Mouse (Mus musculus): Measurements from ENCODE around the gene Rnf8. TPM values are rescaled to one million over a fixed set of nuclear protein-coding genes. Genes with fewer than 3 reads are reported as not detected.
A peak's percentile ranks its signal among the peaks of the same experiment; 100 is the strongest.

Gene Rnf8
- polyA plus RNA-seq, 1 experiment from 2014 or later = 44.6 TPM

- Histone ChIP-seq H3K4me2 (peak overlapping the region; percentile 90), H3K9me3 (replicated peaks) (no peaks in the 10 kb centered on the region), H3K27me3 (no peaks in the 10 kb centered on the region), H3K4me1 (replicated peaks) (peaks cover 6% of the 10 kb centered on the region; the same call in 1 of the 2 replicates), H3K4me3 (peak overlapping the region; percentile 100), H3K27ac (peak overlapping the region; percentile 96), H3K9ac (peak overlapping the region; percentile 98), H3K36me3 (peaks cover 16% of the 10 kb centered on the region; the same call in 1 of the 2 replicates)
- no peak; the same call in none of the 2 replicates for ATAC-seq (replicated peaks; ENCODE audit: insufficient number of reproducible peaks, insufficient read depth, low FRiP score, low read depth)
- WGBS = under 1% methylated on average over 41 of the region's 41 CpGs
Measured at GRCm38 (mm10) chr17:29660762-29661391, 46.3 kb downstream of the Rnf8 start.

DNA sequence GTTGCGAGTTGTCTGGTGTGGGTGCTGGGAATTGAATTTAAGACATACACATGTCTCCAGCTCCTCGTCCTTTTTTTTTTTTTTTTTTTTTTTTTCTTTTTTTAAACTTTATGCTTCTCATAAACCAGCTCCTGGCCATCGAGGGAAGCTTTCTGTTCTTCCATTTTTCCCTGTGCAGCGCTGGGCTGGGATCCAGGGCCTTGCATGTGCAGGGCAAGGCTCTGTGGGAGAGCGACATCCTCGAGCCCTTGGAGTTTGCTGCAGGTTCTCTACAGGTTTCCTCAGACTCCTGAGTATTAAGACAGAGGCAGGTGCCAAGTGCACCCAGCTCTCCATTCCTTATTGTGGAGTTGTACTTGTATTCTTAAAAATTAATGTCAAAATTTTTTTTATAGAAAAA is 47.6 kb downstream of the Rnf8 start:
- 89% methylated on average over 6 of the region's 6 CpGs for WGBS
- Histone ChIP-seq H3K27me3 (no peaks in the 10 kb centered on the region), H3K4me2 (no peak overlapping the region), H3K36me3 (peaks cover 19% of the 10 kb centered on the region; the same call in 1 of the 2 replicates), H3K4me1 (replicated peaks) (peaks cover 6% of the 10 kb centered on the region; the same call in 1 of the 2 replicates), H3K27ac (no peak overlapping the region), H3K4me3 (no peak overlapping the region), H3K9me3 (replicated peaks) (no peaks in the 10 kb centered on the region), H3K9ac (no peak overlapping the region)
- no peak for ATAC-seq (replicated peaks; ENCODE audit: insufficient number of reproducible peaks, insufficient read depth, low FRiP score, low read depth)

DNA sequence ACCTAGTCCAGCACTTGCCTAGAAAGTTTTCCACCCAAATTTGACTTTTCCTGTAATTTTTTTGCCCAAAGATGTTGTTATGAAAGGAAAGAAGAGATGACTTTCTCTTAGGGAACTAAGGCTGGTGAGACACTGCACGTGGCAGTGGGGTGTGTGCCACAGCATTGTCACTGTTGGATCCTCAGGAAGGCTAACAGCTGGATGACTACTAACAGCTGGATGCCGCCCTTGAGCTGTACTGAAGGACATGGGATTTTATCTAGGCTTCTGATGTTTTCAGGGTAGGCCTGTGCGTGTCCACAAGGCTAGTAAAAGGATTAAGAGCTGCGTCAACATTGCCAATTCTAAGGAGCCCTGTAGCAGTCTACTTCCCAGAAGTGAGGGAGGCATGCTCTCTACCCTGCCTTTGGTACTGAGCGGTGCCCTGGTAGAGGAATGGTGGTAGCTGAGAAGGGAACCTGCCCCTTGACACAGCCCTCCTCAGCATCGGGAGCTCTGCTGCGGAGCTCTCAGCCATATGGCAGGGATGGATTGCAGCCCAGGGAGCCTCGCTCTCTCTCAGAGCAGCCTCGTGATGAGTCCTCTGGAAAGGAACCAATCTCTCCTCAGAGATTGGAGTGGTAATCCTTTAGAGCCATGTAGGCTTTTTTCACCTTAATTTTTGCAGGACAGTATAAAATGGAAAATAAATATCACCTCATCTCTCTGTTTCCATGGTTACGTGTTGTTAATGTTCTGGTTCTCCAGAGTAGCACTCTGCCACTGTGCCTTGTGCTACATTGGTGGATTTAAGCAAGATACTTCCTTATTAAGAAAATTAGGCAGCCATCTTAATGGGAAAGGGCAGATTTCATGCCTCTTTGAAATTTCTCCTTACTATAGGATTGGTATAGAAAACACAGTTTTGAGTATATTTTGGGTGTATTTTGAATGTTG is 53.7 kb downstream of the Rnf8 start:
- H3K36me3 ChIP-seq = peaks cover 32% of the 10 kb centered on the region
- no peak for ATAC-seq (replicated peaks; ENCODE audit: insufficient number of reproducible peaks, insufficient read depth, low FRiP score, low read depth)
- no peaks in the 10 kb centered on the region; the same call in 1 of the 2 replicates for H3K4me1 ChIP-seq (replicated peaks)
- 76% methylated on average over 10 of the region's 10 CpGs for WGBS
- H3K9me3 ChIP-seq (replicated peaks) = no peaks in the 10 kb centered on the region
- H3K27me3 ChIP-seq = no peaks in the 10 kb centered on the region
- no peak overlapping the region for H3K9ac ChIP-seq
- H3K4me3 ChIP-seq = no peak overlapping the region
- H3K27ac ChIP-seq = no peak overlapping the region
- H3K4me2 ChIP-seq = no peak overlapping the region

- WGBS = 88% methylated on average over 4 of the region's 4 CpGs
- Histone ChIP-seq H3K4me1 (replicated peaks) (no peaks in the 10 kb centered on the region; the same call in 1 of the 2 replicates), H3K9ac (no peak overlapping the region), H3K27ac (no peak overlapping the region), H3K4me2 (no peak overlapping the region), H3K27me3 (no peaks in the 10 kb centered on the region), H3K9me3 (replicated peaks) (no peaks in the 10 kb centered on the region), H3K4me3 (no peak overlapping the region), H3K36me3 (peaks cover 34% of the 10 kb centered on the region)
- no peak for ATAC-seq (replicated peaks; ENCODE audit: insufficient number of reproducible peaks, insufficient read depth, low FRiP score, low read depth)
Measured at GRCm38 (mm10) chr17:29669030-29669429, 54.4 kb downstream of the Rnf8 start.

GRCm38 (mm10) chr17:29669936-29670335 is 55.3 kb downstream of the Rnf8 start:
- H3K36me3 ChIP-seq = peaks cover 35% of the 10 kb centered on the region
- no peak overlapping the region for H3K27ac ChIP-seq
- H3K4me3 ChIP-seq = no peak overlapping the region
- H3K9ac ChIP-seq = no peak overlapping the region
- no peaks in the 10 kb centered on the region for H3K27me3 ChIP-seq
- H3K9me3 ChIP-seq (replicated peaks) = no peaks in the 10 kb centered on the region
- H3K4me2 ChIP-seq = no peak overlapping the region
- ATAC-seq (replicated peaks; ENCODE audit: insufficient number of reproducible peaks, insufficient read depth, low FRiP score, low read depth) = no peak
- no peaks in the 10 kb centered on the region; the same call in 1 of the 2 replicates for H3K4me1 ChIP-seq (replicated peaks)

DNA sequence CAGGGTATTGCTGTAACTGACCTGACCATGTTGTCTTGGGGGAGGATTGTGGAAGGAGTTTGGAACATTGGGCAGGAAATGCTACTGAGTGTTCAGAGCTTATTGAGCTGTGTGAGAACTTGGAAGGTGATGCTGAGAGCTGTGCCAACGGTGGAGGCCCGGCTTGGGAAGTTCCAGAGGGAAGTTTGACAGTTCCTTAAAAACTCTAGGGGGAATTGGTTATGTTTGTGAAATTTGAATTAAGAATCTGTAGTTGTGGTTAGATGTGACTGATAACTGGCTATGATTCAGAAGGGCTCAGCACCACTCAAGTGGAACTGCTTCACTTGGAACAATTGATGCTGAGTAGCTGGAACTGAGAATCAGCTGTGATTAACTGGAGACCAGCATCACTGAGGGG is 56.4 kb downstream of the Rnf8 start:
- Histone ChIP-seq H3K27ac (no peak overlapping the region), H3K36me3 (peaks cover 46% of the 10 kb centered on the region), H3K9ac (no peak overlapping the region), H3K4me1 (replicated peaks) (no peaks in the 10 kb centered on the region; the same call in 1 of the 2 replicates), H3K9me3 (replicated peaks) (no peaks in the 10 kb centered on the region), H3K4me3 (no peak overlapping the region), H3K27me3 (no peaks in the 10 kb centered on the region), H3K4me2 (no peak overlapping the region)
- no peak for ATAC-seq (replicated peaks; ENCODE audit: insufficient number of reproducible peaks, insufficient read depth, low FRiP score, low read depth)
- WGBS = 82% methylated on average over 2 of the region's 2 CpGs

- no peak for ATAC-seq (replicated peaks; ENCODE audit: insufficient number of reproducible peaks, insufficient read depth, low FRiP score, low read depth)
- H3K9me3 ChIP-seq (replicated peaks) = no peaks in the 10 kb centered on the region
- no peaks in the 10 kb centered on the region; the same call in 1 of the 2 replicates for H3K4me1 ChIP-seq (replicated peaks)
Measured at GRCm38 (mm10) chr17:29673325-29673724, 58.7 kb downstream of the Rnf8 start.

GRCm38 (mm10) chr17:29678526-29678925 is 63.9 kb downstream of the Rnf8 start:
- Histone ChIP-seq H3K9ac (no peak overlapping the region), H3K4me3 (no peak overlapping the region), H3K27ac (no peak overlapping the region), H3K36me3 (peaks cover 89% of the 10 kb centered on the region), H3K9me3 (replicated peaks) (no peaks in the 10 kb centered on the region), H3K4me2 (no peak overlapping the region), H3K27me3 (no peaks in the 10 kb centered on the region), H3K4me1 (replicated peaks) (no peaks in the 10 kb centered on the region; the same call in 1 of the 2 replicates)
- 81% methylated on average over 8 of the region's 8 CpGs for WGBS
- no peak for ATAC-seq (replicated peaks; ENCODE audit: insufficient number of reproducible peaks, insufficient read depth, low FRiP score, low read depth)

More at GRCm38 (mm10) chr17:29673325-29673724, 58.7 kb downstream of the Rnf8 start:
- Histone ChIP-seq H3K36me3 (peaks cover 62% of the 10 kb centered on the region), H3K4me3 (no peak overlapping the region), H3K9ac (no peak overlapping the region), H3K27ac (no peak overlapping the region), H3K27me3 (no peaks in the 10 kb centered on the region), H3K4me2 (no peak overlapping the region)
- 89% methylated on average over 4 of the region's 4 CpGs for WGBS

DNA sequence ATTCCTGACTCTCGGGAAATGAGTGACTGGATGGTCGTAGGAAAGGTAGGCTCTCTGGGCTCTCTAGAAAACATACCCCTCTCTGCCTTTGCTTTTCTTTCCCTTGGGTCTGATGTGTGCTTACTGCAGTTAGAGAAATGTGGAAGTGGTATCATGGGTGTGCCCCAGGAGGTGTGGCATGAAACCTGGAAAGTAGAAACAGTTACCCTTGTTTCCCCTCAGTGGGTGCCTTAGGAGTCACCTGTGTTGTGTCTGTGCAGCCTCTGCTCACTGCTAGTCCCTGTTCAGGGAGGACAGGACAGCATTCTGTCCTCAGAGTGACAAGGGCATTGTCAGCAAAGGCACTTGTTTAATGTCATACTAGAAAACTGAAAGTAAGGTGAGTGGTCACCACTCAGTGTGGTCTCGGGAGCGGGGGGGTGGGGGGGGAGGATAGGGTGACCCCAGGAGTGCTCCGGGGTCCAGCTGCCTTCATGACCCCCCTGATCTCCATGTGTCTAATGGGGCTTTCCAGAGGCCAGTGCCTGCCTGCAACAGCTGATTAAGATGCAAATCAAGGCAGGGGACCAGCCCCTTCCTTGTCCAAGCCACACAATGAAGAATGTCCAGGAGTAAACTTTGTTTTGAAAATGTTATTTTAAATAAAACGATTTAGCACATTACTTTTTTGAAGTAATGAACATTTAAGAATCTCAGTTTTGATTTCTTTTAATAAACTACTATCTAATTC is 64.6 kb downstream of the Rnf8 start:
- H3K9ac ChIP-seq = no peak overlapping the region
- H3K4me3 ChIP-seq = no peak overlapping the region
- H3K4me1 ChIP-seq (replicated peaks) = no peaks in the 10 kb centered on the region; the same call in 1 of the 2 replicates
- no peak overlapping the region for H3K4me2 ChIP-seq
- H3K9me3 ChIP-seq (replicated peaks) = no peaks in the 10 kb centered on the region
- H3K27ac ChIP-seq = no peak overlapping the region
- H3K36me3 ChIP-seq = peaks cover 85% of the 10 kb centered on the region
- ATAC-seq (replicated peaks; ENCODE audit: insufficient number of reproducible peaks, insufficient read depth, low FRiP score, low read depth) = no peak
- WGBS = 82% methylated on average over 6 of the region's 6 CpGs
- no peaks in the 10 kb centered on the region for H3K27me3 ChIP-seq

GRCm38 (mm10) chr17:29680174-29680573 is 65.6 kb downstream of the Rnf8 start:
- H3K27me3 ChIP-seq = no peaks in the 10 kb centered on the region
- WGBS = 66% methylated on average over 2 of the region's 2 CpGs
- H3K9me3 ChIP-seq (replicated peaks) = no peaks in the 10 kb centered on the region
- H3K4me3 ChIP-seq = no peak overlapping the region
- no peak overlapping the region for H3K9ac ChIP-seq
- no peaks in the 10 kb centered on the region; the same call in 1 of the 2 replicates for H3K4me1 ChIP-seq (replicated peaks)
- no peak for ATAC-seq (replicated peaks; ENCODE audit: insufficient number of reproducible peaks, insufficient read depth, low FRiP score, low read depth)
- no peak overlapping the region for H3K27ac ChIP-seq
- H3K4me2 ChIP-seq = no peak overlapping the region
- peaks cover 75% of the 10 kb centered on the region for H3K36me3 ChIP-seq

DNA sequence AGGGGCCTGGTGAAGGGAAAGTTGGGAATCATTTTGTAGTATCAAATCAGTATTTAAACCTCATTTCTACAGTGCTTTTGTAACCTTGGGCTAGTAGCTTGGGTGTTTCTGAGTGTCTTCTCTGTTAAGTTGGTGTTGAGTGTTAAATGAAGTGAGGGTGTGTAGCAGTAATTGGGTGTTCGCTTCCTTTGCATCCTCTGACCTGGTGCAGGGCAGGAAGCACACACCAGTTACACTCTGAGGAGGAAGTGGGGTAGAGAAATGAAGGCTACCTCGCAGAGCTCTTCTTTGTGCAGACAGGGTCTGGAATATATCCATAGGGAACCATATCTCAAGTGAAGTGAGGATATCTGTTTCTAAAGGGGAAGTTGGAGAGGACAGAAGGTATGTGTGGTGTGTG is 66.3 kb downstream of the Rnf8 start:
- H3K4me2 ChIP-seq = no peak overlapping the region
- no peak for ATAC-seq (replicated peaks; ENCODE audit: insufficient number of reproducible peaks, insufficient read depth, low FRiP score, low read depth)
- no peaks in the 10 kb centered on the region; the same call in 1 of the 2 replicates for H3K4me1 ChIP-seq (replicated peaks)
- H3K27ac ChIP-seq = no peak overlapping the region
- no peaks in the 10 kb centered on the region for H3K9me3 ChIP-seq (replicated peaks)
- no peak overlapping the region for H3K4me3 ChIP-seq
- WGBS = 52% methylated on average over 2 of the region's 2 CpGs
- H3K27me3 ChIP-seq = no peaks in the 10 kb centered on the region
- H3K36me3 ChIP-seq = peaks cover 73% of the 10 kb centered on the region
- H3K9ac ChIP-seq = no peak overlapping the region

Measured in heart, embryonic 15.5 days (tissue).